Mouse (Mus musculus) right cerebral cortex, adult 18-20 months (tissue): Measurements from ENCODE around the gene Rasal2.

ENCODE experiments used
- DNase-seq: peaks from one replicate; pipeline ENCODE4 v3.0.0; 2022; ENCODE audit warnings: mixed read lengths

Gene Rasal2

DNA sequence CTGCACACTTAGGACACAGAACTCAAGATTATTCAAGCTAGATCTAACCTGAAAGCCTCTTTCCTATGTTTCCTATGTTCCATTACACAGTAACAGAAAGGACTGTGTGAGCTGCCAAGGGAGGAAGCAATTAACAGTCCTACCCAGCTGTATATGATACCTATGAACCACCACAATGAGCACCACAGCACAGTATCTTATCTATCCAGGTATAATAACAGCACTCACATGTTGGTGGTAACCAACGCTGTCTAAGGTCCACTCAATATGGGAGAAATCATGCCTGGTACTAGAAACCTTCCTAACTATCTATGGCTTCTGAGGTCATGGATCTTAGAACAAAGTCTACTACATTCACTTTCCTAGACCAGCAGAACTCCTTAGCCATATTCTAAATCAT lies 89.3 kb downstream of the Rasal2 start:
- no peak for DNase-seq

DNA sequence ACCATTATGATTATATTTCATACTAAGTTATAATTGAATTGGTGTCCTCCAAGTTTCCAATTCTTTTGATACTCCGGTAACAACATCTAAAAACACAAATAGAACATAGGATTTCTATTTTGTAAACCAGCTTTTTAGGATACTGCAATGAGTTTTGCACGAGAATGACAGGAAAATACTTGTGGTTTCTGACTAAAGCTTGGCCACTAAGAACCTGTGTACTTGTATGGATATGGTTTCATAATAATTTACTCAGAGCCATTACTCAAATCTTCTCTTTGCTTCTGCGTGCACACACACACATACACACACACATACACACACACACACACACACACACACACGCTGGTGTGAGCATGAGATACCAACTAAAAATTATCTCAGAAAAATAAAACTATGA lies 93.5 kb downstream of the Rasal2 start:
- no peak for DNase-seq

DNA sequence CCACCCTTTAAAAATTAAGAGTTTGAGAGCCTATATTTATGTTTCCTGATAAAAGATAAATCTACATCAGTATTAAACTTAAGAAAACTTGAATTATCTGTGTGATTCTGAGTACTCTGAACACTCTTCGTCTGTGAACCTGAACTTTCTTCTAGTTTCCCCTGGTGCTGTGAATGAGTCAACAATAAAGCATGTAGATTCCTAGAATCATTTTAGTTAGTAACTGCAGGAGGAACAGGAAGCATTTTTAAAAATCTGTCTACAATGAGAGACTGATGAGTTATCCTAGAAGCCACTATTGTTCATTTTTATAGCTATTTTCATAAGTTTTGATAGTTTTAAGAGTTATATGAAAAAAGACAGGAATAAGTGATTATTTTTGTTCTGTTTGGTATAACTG lies 111.1 kb downstream of the Rasal2 start:
- no peak for DNase-seq

DNA sequence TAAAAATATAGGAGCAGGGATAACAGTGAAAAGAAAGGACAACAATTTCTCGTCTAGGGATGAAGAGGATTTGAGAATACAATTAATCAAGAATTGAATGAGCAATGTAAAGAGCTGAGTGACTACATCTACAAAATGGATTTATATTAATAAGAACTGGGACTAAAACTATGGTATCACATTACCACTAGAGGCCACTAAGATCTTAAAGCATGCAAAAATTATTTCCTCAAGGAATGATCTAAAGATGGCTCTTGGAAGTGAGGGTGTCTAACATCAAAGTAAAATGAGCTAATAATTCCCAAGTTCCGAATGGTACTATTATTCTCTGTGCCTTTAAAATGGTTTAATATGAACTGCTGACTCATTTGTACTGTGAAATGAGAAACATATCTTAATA lies 112.8 kb downstream of the Rasal2 start:
- no peak for DNase-seq

DNA sequence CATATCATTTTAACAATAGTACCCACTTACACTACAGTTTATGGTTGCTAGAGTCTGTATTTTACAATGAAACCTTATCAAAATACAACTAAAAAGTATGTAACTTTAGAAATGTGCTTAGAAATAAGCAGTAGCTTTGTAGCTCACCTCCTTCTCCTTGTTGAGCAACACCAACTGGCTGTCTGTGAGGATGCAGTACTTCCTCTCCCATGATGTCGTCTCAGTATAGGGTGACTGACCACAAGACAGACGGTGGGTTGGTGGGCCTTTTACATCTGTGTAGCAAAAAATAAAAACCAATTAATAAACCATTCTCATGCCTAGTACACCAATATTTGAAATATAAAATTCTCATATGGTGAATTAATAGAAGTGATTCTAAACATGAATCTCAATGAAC lies 113.4 kb downstream of the Rasal2 start:
- no peak for DNase-seq

DNA sequence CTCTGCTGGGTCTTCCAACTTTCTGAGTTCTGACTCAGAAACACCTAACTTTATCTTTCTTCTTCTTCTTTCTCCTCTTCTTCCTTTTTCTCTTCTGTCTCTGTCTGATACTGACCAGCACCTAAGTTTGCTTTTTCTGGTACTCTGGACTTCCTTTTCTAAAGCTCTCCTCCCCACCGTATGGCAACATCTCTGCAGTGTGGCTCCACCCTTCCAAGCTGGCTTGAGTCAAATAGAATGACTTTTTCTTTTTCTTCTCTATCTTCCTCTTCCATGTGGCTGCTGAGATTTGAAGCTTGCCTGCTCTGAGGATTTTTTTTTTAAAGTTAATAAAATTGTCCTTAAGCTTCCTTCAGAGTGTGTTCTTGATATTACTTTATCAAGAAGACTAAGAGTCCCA lies 115.3 kb downstream of the Rasal2 start:
- no peak for DNase-seq

DNA sequence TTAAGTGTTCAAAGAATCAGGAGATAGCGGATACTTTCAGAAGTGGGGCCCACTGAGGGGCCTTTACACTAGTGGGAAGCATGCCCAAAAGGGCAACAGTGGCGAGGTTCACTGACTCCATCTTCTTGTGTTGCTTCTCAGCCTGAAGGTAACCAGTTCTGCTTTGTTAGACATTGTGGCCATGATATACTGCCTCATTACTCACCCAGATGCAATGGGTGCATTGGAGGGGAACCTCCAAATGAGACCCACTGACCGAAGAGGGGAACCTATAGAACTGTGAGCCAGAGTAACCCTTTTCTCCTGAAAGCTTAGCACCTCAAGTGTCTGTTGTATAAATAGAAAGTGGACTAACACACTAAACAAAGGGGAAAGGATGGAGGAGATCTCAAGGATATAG lies 116.5 kb downstream of the Rasal2 start:
- DNase-seq, result no peak

DNA sequence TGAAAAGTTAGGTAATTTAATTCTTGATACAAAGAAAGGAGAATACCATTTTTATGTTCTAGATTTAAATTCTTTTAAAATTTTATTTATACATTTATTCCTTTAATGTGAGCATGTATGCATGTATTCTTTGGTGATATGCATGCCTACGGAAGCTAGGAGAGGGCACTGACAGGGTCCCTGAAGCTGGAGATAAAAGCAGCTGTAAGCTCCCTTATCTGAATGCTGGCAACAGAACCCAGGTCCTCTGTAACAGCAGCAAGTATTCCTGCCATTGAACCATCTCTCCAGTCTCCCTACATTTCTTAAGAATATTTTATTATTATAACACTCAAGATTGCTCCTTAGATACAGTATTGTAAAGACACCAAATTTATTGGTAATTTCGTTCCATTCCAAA lies 122.2 kb downstream of the Rasal2 start:
- DNase-seq, result no peak

DNA sequence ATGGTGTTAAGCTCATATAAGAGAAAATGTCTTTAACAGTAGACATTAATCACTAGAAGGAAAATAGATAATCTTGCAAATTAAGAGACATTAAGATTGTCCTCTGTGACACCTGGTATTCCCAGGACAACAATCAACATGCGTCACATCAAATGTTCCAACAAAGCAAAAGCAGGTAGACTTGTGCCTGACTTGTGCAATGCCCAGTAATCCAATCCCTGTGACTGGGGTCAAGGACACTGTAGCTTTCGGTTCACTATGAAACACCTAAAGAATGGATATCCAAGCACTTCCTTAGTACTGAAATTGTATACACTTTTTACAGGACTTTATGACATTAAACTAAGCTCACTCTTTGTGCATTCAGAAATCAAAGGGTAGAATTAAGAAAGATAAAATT lies 123.1 kb downstream of the Rasal2 start:
- no peak for DNase-seq

DNA sequence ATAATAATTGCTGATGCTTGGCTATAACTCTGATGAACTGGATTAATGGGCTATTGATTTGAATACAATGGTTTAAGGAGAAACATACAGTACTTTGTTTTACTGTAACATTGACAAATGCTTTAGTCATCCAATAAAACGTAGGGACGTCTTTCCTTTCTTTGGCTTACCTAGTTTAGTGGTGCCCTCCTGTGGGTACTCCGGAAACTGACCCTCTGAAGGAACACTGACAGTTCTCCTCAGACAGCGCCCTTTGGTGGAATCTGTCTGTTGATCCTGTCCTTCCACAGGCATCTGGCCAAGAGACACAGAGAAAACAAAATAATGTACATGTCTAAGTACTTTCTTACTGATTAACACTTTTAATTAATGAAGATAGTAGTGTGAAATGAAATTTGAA lies 125.8 kb downstream of the Rasal2 start:
- peak; percentile 45 for DNase-seq

DNA sequence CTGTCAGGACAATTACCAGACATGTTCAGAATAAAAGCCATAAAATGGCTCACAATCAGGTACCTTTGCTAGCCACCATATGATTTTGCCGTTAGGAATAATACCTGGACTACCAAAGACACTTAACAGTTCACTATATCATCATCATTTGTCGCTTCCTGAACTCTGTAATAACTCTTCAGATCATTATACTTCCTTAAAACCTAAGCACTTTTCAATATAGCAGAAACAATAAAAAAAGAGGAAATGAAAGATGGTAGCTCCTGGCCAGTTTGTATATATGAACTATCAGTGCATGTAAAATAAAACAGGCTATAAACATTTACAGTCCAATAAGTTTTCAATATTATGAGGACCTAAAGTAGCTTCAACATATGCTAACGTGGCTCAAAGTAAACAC lies 127.0 kb downstream of the Rasal2 start:
- no peak for DNase-seq

DNA sequence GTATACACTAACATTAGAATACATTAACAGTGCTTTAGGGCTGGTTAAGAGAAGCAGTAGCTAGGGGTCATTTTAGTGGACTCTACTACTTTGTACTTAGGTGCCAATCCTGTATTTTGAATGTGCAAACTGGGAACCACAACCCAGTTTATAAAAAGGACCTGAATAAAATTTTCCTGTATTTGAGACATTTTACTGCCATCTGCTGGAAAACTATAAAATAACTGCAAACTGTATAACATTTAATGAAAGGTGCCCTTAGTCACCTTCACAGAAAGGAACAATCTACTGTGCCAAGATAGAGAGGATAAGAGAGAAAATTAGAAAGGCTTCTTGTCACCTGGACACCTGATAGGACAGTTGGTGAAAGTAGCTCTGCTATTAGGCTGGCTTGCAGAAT lies 131.6 kb downstream of the Rasal2 start:
- no peak for DNase-seq

DNA sequence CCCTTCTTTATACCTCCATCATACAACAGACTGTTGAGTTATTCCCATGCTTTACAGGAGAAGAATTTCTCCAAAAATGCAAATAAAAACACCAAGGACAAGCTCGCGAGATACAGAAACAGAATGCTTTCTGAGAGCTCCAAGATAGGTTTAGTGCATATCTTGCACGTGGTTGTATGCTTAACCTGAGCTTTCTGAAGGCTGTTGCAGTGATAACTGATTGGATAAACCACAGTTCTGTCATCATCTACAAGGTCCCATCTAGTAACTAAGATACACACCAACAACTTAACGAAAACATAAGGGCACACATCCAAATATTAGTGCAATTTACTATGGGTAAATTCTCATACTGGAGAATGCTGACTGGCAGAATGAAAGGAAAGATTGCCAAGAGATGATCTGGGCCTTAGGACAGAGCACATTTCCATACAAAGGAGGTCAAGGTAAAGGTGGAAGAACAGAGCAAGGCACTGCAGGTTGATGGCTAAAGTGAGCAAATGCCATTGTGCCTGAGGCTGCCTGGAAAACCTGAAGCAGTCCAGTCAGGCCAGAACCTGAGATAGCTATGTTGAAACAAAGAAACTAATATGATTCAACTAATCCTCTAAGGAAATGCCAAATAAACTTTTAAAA lies 136.6 kb downstream of the Rasal2 start:
- no peak for DNase-seq

DNA sequence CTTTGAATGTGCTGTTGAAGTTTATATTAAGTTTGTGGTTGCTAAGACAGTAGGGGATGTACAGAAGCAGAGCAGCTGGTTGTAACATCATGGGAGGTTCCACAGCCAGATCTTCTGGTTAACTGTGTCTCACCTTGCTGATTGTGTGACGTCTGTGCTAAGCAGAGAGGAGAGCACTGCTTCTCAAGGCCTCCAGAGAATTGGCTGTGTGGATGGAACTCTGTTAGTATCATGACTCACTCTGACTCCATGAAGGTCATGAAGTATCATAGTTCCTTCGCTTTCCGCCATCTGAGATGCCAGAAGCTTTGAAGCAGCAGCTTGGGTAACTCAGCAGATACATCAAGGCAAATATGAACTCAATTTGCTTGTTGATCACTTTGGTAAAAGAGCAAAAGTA lies 144.5 kb downstream of the Rasal2 start:
- no peak for DNase-seq

DNA sequence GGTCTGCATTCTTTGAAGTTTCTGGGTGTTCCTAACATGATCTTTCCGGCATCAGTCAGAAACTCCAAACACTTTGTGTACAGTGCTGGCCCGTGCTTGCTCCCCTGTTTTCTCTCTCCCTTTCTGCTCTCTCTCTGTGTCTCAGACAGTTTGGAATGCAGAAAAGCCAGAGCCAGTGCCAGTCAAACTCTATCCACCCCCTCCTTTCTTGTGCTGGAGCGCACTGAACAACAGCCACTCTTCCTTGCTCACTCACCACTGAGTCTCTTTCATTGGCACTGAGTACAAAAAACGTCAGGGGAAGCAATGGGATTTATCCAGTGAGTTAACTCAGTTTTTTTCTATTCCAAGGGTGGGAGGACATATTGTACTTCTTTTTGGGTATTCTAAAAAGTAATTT lies 155.8 kb downstream of the Rasal2 start:
- DNase-seq, result peak; percentile 51

DNA sequence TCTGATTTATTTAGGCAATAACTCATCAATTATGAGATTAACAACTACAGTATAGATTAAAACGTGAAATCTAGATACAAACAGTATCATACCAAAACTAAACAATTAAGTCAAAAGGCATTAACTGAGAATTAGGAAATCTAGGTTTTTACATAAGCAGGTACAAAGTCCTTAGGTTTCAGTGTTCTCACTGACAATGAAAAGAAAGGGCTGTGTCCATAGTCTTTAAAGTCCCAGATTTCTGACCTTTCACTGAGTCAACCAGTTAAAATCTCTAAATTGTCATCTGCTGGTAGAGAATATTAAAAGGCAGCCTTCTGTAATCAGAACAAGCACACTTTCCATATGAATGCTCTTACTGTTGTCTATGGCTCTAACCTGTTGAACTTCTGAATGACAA lies 156.6 kb downstream of the Rasal2 start:
- DNase-seq, result no peak

DNA sequence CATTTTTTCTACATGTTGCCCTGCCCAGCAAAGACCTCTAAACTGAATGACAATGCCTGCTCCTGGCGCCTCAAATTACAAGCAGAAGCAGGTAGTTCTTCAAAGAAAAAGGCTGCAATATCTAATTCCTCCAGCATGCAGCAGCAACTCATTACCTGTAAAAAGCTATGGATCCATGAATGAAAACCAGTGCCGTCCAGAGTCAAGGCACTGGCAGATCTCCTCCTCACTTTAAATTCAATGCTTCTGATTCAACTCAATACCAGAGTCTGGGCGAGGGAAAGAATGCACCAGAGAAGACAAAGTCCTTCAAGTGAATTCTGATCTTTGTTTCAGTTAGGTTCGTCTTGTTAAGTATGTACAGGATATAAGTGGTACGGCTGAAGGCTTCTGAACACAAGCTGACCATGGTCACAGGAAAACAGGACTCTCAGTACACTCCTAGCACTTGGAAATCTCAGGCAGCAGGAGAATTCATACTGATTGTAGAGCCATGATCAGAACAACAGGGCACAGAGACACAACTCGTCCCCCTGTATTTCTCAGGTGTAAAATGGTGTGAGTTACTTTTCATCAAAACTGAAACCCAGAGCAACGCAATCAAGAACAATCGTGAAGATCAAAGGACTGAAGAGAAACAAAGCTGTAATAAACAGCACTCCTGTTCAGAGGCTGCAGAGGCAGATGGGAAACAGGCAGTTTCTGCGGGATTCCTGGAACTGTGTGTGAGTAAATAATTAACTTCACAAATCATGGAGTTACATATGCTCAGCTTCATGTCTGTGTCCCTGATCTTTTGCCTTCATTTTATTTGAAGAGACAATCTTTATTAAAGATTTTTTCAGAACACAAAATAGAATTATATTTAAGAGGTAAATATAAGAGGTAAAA lies 158.6 kb downstream of the Rasal2 start:
- DNase-seq, result no peak

DNA sequence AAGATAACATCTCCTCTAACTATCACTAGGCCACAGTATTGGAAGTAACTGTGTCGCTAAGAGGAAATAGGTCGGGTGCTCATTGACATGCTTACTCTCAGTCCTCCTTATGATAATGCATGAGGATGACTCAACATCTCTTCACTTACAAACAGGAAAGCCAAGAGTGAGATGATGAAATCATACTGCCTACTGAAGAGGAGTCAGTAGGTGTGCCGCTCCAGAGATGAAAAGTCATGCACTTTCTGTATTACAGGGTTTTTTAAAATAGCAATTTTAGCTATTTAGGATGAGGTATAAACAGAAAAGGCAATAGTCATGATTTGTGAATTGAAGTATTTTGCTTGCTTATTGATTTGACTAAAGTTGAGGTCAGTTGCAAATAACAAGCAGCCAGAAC lies 164.3 kb downstream of the Rasal2 start:
- DNase-seq, result no peak

DNA sequence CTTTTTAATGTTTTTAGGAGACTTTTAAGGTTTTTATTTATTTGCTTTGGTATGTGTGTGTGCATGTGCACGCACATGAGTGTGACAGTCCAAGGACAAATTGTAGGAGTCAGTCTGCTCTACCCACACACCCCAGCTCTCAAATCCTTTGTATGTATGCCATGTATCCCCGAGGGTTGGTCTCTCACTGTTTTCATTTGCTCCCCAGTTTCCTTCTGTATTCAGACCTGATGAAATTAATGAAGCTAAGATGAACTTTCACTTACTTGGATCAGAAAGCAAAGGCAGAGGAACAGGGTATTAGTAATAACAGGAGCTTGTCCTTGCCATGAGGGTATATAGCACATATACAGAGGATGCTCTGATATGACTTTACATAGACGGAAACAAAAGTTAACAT lies 165.1 kb downstream of the Rasal2 start:
- no peak for DNase-seq

DNA sequence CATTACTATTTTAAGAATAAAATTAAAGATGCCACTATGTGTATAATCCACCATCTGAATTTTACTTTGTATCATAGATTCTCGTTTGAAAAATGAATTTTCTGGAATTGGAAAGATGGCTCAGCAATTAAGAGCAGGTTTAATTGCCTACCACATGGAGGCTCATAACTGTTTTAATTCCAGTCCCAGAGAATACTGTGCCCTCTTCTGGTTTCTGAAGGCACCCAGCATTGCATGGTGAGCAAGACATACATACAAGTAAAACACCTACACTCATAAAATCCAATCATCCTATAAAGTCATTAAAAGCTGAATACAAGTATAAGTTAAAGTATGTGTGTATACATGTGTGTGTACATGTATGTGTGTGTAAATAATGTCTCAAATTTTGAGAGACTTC lies 165.6 kb downstream of the Rasal2 start:
- no peak for DNase-seq

DNA sequence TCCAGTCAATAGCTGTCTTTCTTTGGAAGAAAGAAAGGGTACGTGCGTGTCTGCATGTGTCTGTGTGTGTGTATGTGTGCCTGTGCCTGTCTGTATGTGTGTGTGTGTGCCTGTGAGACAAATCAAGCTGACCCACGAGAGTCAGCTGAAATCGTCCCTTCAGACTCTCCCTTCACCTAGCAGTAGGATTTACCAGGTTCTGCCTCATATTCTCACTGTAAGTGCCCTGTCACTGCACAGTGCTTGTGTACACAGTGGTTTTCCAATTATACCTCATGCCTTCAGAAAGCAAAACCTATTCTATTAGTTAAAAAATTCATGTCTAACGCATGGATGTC lies 168.0 kb downstream of the Rasal2 start:
- no peak for DNase-seq

DNA sequence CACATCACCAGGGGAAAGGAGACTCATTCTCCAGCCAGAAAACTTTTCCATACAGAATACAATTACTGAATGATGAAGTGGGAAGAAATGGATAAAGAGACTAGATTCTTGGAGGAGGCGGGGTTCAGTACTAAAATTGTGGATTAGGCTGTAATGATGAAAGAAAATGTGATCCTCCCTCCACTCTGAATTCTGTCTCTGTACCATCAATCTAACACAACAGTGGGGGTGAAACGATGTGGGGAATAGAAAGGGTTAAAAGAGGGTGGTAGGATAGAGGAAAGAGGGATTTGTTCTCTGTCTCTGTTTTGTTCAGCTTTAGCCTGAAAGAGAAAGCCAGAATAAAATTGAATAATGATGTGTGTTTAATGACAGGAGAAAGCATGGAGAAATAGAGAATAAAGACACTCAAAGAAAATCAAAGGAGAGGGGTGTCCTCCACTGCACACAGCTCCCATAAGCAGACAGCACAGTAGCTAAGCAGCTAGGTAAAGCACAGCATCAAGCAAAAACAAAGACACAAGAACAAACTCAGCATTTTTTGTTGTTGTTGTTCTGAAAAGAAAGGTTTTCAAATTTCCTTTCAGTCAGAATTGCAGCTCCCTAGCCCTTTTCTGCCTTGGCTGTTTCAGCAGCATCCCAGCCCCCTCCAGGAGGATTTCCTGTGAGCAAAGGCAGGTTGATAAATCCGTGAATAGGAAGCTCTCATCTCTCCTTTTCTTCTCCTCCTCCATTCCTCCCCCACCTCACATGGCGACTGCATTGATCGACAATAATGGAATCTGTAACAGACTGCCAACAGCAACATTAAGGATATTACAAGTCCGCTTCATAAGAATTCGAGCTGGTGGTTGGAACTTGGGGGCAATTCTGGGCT lies 168.6 kb downstream of the Rasal2 start:
- no peak for DNase-seq

DNA sequence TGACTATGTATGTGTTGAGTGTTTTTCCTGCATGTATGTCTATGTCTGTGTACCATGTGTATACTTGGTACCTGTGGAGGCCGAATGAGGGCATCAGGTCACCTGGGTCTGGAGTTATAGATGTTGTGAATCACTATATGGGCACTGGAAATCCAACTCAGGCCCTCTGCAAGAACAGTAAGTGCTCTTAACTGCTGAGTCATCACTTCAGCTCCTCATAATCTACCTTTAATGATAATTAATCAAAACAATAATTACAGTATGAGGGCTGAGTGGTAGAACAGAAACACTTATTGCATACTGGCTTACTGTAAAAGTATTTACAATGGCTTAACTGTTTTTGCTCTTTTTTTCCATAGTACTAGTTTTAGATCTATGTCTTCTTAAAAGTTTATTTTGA lies 172.7 kb downstream of the Rasal2 start:
- DNase-seq, result no peak
